Mouse (Mus musculus) megakaryocyte, embryonic 14.5 days (primary cell): ENCODE measurements around the gene Stpg2.

Experiments
- FLI1 ChIP-seq: IDR thresholded peaks from 2 replicates; pipeline ENCODE4 v1.6.1; 2012; ENCODE audit warnings: low read length, inconsistent platforms, mixed read lengths
- GATA1 ChIP-seq: IDR thresholded peaks from 3 replicates; pipeline ENCODE4 v1.6.1; 2012; ENCODE audit warnings: mixed read lengths, low read length, inconsistent platforms, borderline replicate concordance

GRCm38 (mm10) chr3:139665047-139665446 lies 459.6 kb downstream of the Stpg2 start:
- no peak for TF ChIP-seq GATA1
- TF ChIP-seq FLI1 = no peak
